Mouse (Mus musculus): ENCODE measurements at regions not wholly inside any gene's neighbourhood (a gene's known extent, or its start where the extent isn't known, plus 50 kb on each side); places are given as distances from the start of the nearest gene placed in this dataset.
A peak's percentile ranks its signal among the peaks of the same experiment; 100 is the strongest.

- no peaks in the 10 kb centered on the region; the same call in 1 of the 2 replicates for H3K27me3 ChIP-seq (ENCODE audit: insufficient read depth, low read length)
- peaks cover 4% of the 10 kb centered on the region; the same call in 1 of the 2 replicates for H3K4me1 ChIP-seq (ENCODE audit: insufficient read depth, low read length)
- TF ChIP-seq CTCF (IDR thresholded peaks at IDR 0.05; ENCODE audit: low read depth), result no peak
- no peak overlapping the region for H3K4me3 ChIP-seq (ENCODE audit: low read length)
- no peaks in the 10 kb centered on the region for H3K36me3 ChIP-seq (ENCODE audit: insufficient read depth, low read length)
- H3K9me3 ChIP-seq (ENCODE audit: low read length), result no peaks in the 10 kb centered on the region
- H3K9ac ChIP-seq (replicated peaks; ENCODE audit: low read length), result no peak overlapping the region
- H3K27ac ChIP-seq, result no peak overlapping the region
- no peak for DNase-seq (ENCODE audit: low spot score)
- no peak for ATAC-seq
- WGBS, result 60% methylated on average over 8 of the region's 8 CpGs
- H3K4me2 ChIP-seq (ENCODE audit: low read depth, low read length), result no peak overlapping the region
Measured at GRCm38 (mm10) chr2:166420275-166420674, 264.8 kb upstream of the Sulf2 start.

- TF ChIP-seq CTCF (IDR thresholded peaks at IDR 0.05; ENCODE audit: low read depth), result no peak
- H3K27me3 ChIP-seq (ENCODE audit: insufficient read depth, low read length), result no peaks in the 10 kb centered on the region; the same call in 1 of the 2 replicates
- ATAC-seq, result no peak
- H3K36me3 ChIP-seq (ENCODE audit: insufficient read depth, low read length), result no peaks in the 10 kb centered on the region
- no peak overlapping the region for H3K27ac ChIP-seq
- DNase-seq (ENCODE audit: low spot score), result no peak
- H3K4me3 ChIP-seq (ENCODE audit: low read length), result no peak overlapping the region
- no peak overlapping the region for H3K4me2 ChIP-seq (ENCODE audit: low read depth, low read length)
- H3K9ac ChIP-seq (replicated peaks; ENCODE audit: low read length), result no peak overlapping the region
- H3K4me1 ChIP-seq (ENCODE audit: insufficient read depth, low read length), result peaks cover 4% of the 10 kb centered on the region; the same call in 1 of the 2 replicates
- WGBS, result 33% methylated on average over 9 of the region's 9 CpGs
- no peaks in the 10 kb centered on the region for H3K9me3 ChIP-seq (ENCODE audit: low read length)
Measured at GRCm38 (mm10) chr2:166419271-166419670, 263.8 kb upstream of the Sulf2 start.

- H3K4me2 ChIP-seq (ENCODE audit: low read depth, low read length), result no peak overlapping the region
- no peak overlapping the region for H3K4me3 ChIP-seq (ENCODE audit: low read length)
- H3K27ac ChIP-seq, result no peak overlapping the region
- no peak for TF ChIP-seq CTCF (IDR thresholded peaks at IDR 0.05; ENCODE audit: low read depth)
- WGBS, result 77% methylated on average over 8 of the region's 8 CpGs
- no peaks in the 10 kb centered on the region; the same call in 1 of the 2 replicates for H3K27me3 ChIP-seq (ENCODE audit: insufficient read depth, low read length)
- no peaks in the 10 kb centered on the region for H3K36me3 ChIP-seq (ENCODE audit: insufficient read depth, low read length)
- peaks cover 4% of the 10 kb centered on the region; the same call in 1 of the 2 replicates for H3K4me1 ChIP-seq (ENCODE audit: insufficient read depth, low read length)
- no peak overlapping the region for H3K9ac ChIP-seq (replicated peaks; ENCODE audit: low read length)
- no peak for ATAC-seq
- no peak for DNase-seq (ENCODE audit: low spot score)
- no peaks in the 10 kb centered on the region for H3K9me3 ChIP-seq (ENCODE audit: low read length)
Measured at GRCm38 (mm10) chr2:166418279-166418678, 262.8 kb upstream of the Sulf2 start.

GRCm38 (mm10) chr2:166417628-166418027 is 262.2 kb upstream of the Sulf2 start:
- Histone ChIP-seq H3K9me3 (ENCODE audit: low read length) (no peaks in the 10 kb centered on the region), H3K4me2 (ENCODE audit: low read depth, low read length) (no peak overlapping the region), H3K9ac (replicated peaks; ENCODE audit: low read length) (no peak overlapping the region), H3K4me1 (ENCODE audit: insufficient read depth, low read length) (0 out of 2 replicates have a peak, but pooled peaks cover 3% of the 10 kb centered on the region), H3K27ac (no peak overlapping the region), H3K27me3 (ENCODE audit: insufficient read depth, low read length) (no peaks in the 10 kb centered on the region; the same call in 1 of the 2 replicates), H3K4me3 (ENCODE audit: low read length) (no peak overlapping the region), H3K36me3 (ENCODE audit: insufficient read depth, low read length) (no peaks in the 10 kb centered on the region)
- 77% methylated on average over 10 of the region's 10 CpGs for WGBS
- no peak for ATAC-seq
- no peak for DNase-seq (ENCODE audit: low spot score)
- TF ChIP-seq CTCF (IDR thresholded peaks at IDR 0.05; ENCODE audit: low read depth), result no peak

GRCm38 (mm10) chr2:166415481-166415965 is 260.1 kb upstream of the Sulf2 start:
- no peak overlapping the region for H3K4me3 ChIP-seq (ENCODE audit: low read length)
- peaks cover 19% of the 10 kb centered on the region for H3K4me1 ChIP-seq (ENCODE audit: insufficient read depth, low read length)
- no peaks in the 10 kb centered on the region; the same call in 1 of the 2 replicates for H3K27me3 ChIP-seq (ENCODE audit: insufficient read depth, low read length)
- ATAC-seq (no peak), DNase-seq (ENCODE audit: low spot score) (peak; percentile 27)
- 52% methylated on average over 16 of the region's 16 CpGs for WGBS
- no peak overlapping the region for H3K27ac ChIP-seq
- H3K9me3 ChIP-seq (ENCODE audit: low read length), result no peaks in the 10 kb centered on the region
- H3K9ac ChIP-seq (replicated peaks; ENCODE audit: low read length), result no peak overlapping the region
- H3K4me2 ChIP-seq (ENCODE audit: low read depth, low read length), result no peak overlapping the region
- TF ChIP-seq CTCF (IDR thresholded peaks at IDR 0.05; ENCODE audit: low read depth), result no peak
- H3K36me3 ChIP-seq (ENCODE audit: insufficient read depth, low read length), result no peaks in the 10 kb centered on the region

GRCm38 (mm10) chr2:166414856-166415255 is 259.4 kb upstream of the Sulf2 start:
- Histone ChIP-seq H3K9me3 (ENCODE audit: low read length) (no peaks in the 10 kb centered on the region), H3K4me2 (ENCODE audit: low read depth, low read length) (no peak overlapping the region), H3K4me1 (ENCODE audit: insufficient read depth, low read length) (peaks cover 19% of the 10 kb centered on the region), H3K9ac (replicated peaks; ENCODE audit: low read length) (no peak overlapping the region), H3K27me3 (ENCODE audit: insufficient read depth, low read length) (no peaks in the 10 kb centered on the region; the same call in 1 of the 2 replicates), H3K27ac (no peak overlapping the region), H3K4me3 (ENCODE audit: low read length) (no peak overlapping the region), H3K36me3 (ENCODE audit: insufficient read depth, low read length) (no peaks in the 10 kb centered on the region)
- TF ChIP-seq CTCF (IDR thresholded peaks at IDR 0.05; ENCODE audit: low read depth), result no peak
- no peak for ATAC-seq
- WGBS, result 94% methylated on average over 8 of the region's 8 CpGs
- DNase-seq (ENCODE audit: low spot score), result no peak
